Mouse (Mus musculus) lung, embryonic 16.5 days (tissue): ENCODE results near the gene Lcn6. TPM values are rescaled to one million over a fixed set of nuclear protein-coding genes. Genes with fewer than 3 reads are reported as not detected.
"Not testable (repeated sequence)": the region's sequence is repeated elsewhere in the genome, so short reads cannot be mapped to it uniquely, and the experiment has no call there.

Experiments used
- ATAC-seq: fragments of 200-750 bp; cut with Nextera tagmentation; 2 replicates; pipeline ENCODE4 v1.8.0; 2017; ENCODE audit warnings: low read depth, mild to moderate bottlenecking, moderate library complexity
- H3K27ac ChIP-seq: fragments of 300-500 bp; sonication (generic); 2 replicates; pipeline ENCODE4 v1.5.1; 2014; ENCODE audit warnings: mild to moderate bottlenecking, control low read depth, low read length
- H3K27me3 ChIP-seq: fragments of 300-500 bp; sonication (generic); 2 replicates; pipeline ENCODE4 v1.6.1; 2014; ENCODE audit warnings: low read depth, low read length, mixed read lengths; ENCODE audit not compliant: control insufficient read depth, insufficient read depth
- H3K36me3 ChIP-seq: fragments of 300-500 bp; sonication (generic); 2 replicates; pipeline ENCODE4 v1.6.1; 2014; ENCODE audit warnings: low read length; ENCODE audit not compliant: control insufficient read depth, insufficient read depth
- H3K4me1 ChIP-seq: fragments of 300-500 bp; sonication (generic); replicated peaks from 2 replicates; pipeline ENCODE4 v1.6.1; 2014; ENCODE audit warnings: low read length, mixed read lengths; ENCODE audit not compliant: control insufficient read depth, insufficient read depth
- H3K4me2 ChIP-seq: fragments of 300-500 bp; sonication (generic); 2 replicates; pipeline ENCODE4 v1.6.1; 2014; ENCODE audit warnings: low read depth, low read length, control low read depth
- H3K4me3 ChIP-seq: fragments of 300-500 bp; sonication (generic); 2 replicates; pipeline ENCODE4 v1.5.1; 2014; ENCODE audit warnings: mild to moderate bottlenecking, low read length, control low read depth
- H3K9ac ChIP-seq: fragments of 300-500 bp; sonication (generic); 2 replicates; pipeline ENCODE4 v1.6.1; 2014; ENCODE audit warnings: low read length, control low read depth
- H3K9me3 ChIP-seq: fragments of 300-500 bp; sonication (generic); 2 replicates; pipeline ENCODE4 v1.6.1; 2016; ENCODE audit warnings: low read length; ENCODE audit not compliant: control insufficient read depth
- WGBS: fragments of 180-500 bp; shearing (Covaris S2); extraction: QIAGEN DNeasy Blood & Tissue Kit; methylation state at CpG from one replicate; pipeline ENCODE4 v1.1.7; 2014; 5-methylcytosine and 5-hydroxymethylcytosine counted together
- polyA plus RNA-seq: library from polyadenylated mRNA; unstranded; fragments of >200 nt; fragmentation: Nextera tagmentation; extraction: Ambion mirVana; gene quantifications from 2 replicates; pipeline ENCODE4 v1.2.1, GENCODE M21; 2015

Lcn6 gene
- polyA plus RNA-seq, 1 experiment from 2014 or later: not detected

DNA sequence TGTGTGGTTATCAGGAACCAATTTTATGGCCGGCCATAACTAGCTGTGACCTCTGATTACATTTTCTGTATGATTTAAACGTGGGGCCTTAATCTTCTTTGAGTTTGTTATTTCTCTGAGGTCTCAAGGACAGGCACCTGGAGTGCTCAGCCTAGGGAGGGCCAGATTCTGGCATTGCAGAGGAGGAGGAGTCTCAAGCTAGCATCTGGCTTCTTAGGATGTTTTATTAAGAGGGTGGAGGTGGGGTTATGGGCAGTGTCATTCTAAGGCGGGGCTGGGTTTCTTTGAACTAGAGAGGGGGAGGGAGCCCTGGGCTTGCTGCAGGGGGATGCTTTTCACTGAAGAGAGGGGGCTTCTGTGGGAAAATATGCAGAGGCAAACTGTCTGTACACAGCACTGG is 35.1 kb downstream of the Lcn6 start:
- not testable (repeated sequence) for H3K36me3 ChIP-seq, H3K4me2 ChIP-seq, ATAC-seq, H3K9ac ChIP-seq, H3K9me3 ChIP-seq, H3K4me1 ChIP-seq, H3K4me3 ChIP-seq, H3K27me3 ChIP-seq, H3K27ac ChIP-seq
- WGBS: 16% methylated on average over 3 of the region's 3 CpGs

GRCm38 (mm10) chr2:25717222-25717621 is 40.6 kb downstream of the Lcn6 start:
- no peak for ATAC-seq

More at GRCm38 (mm10) chr2:25717222-25717621, 40.6 kb downstream of the Lcn6 start:
- Histone ChIP-seq H3K4me3 (no peak overlapping the region), H3K36me3 (no peaks in the 10 kb centered on the region), H3K9ac (no peak overlapping the region), H3K27ac (no peak overlapping the region), H3K4me1 (no peaks in the 10 kb centered on the region), H3K4me2 (no peak overlapping the region), H3K27me3 (no peaks in the 10 kb centered on the region), H3K9me3 (peaks cover 5% of the 10 kb centered on the region; the same call in 1 of the 2 replicates)

Other genes starting within 250 kb of the Lcn6 start
- 4.9 and 5.4 TPM in 2 replicates for gene Abca2, start 248.1 kb upstream of the Lcn6 start, polyA plus RNA-seq
- 139 and 180 TPM in 2 replicates for gene Clic3, start 219.9 kb upstream of the Lcn6 start, polyA plus RNA-seq
- 37.9 and 44.8 TPM in 2 replicates for gene Paxx, start 215.7 kb upstream of the Lcn6 start, polyA plus RNA-seq
- gene Ptgds, start 206.7 kb upstream of the Lcn6 start, polyA plus RNA-seq: 10.7 and 16.5 TPM in 2 replicates
- not detected in 2 replicates for gene Lcn12, start 182.9 kb upstream of the Lcn6 start, polyA plus RNA-seq
- 80.8 and 81.1 TPM in 2 replicates for gene Fbxw5, start 176.0 kb upstream of the Lcn6 start, polyA plus RNA-seq
- gene C8g, start 175.1 kb upstream of the Lcn6 start, polyA plus RNA-seq: 6.5 and 7.3 TPM in 2 replicates
- 38.2 and 39.1 TPM in 2 replicates for gene Traf2, start 129.8 kb upstream of the Lcn6 start, polyA plus RNA-seq
- gene Edf1, start 118.9 kb upstream of the Lcn6 start, polyA plus RNA-seq: 319 and 355 TPM in 2 replicates
- gene Mamdc4, start 101.9 kb upstream of the Lcn6 start, polyA plus RNA-seq: 3.1 and 8.2 TPM in 2 replicates
- gene Phpt1, start 101.6 kb upstream of the Lcn6 start, polyA plus RNA-seq: 164 and 167 TPM in 2 replicates
- gene Ajm1, start 95.0 kb upstream of the Lcn6 start, polyA plus RNA-seq: 0.21 TPM in 1 of 2 replicates, not detected in the other
- gene Rabl6, start 68.3 kb upstream of the Lcn6 start, polyA plus RNA-seq: 60.7 and 61.8 TPM in 2 replicates
- gene Ccdc183, start 59.1 kb upstream of the Lcn6 start, polyA plus RNA-seq: 0.14 and 0.15 TPM in 2 replicates
- gene Tmem141, start 54.8 kb upstream of the Lcn6 start, polyA plus RNA-seq: 30.5 and 35.6 TPM in 2 replicates
- 3.5 and 10.6 TPM in 2 replicates for gene Fcna, start 48.8 kb upstream of the Lcn6 start, polyA plus RNA-seq
- 0.33 TPM in 1 of 2 replicates, not detected in the other for gene Lcn8, start 23.7 kb upstream of the Lcn6 start, polyA plus RNA-seq
- not detected in 2 replicates for gene Lcn5, start 18.8 kb upstream of the Lcn6 start, polyA plus RNA-seq
- not detected in 2 replicates for gene Lcn10, start 5.9 kb downstream of the Lcn6 start, polyA plus RNA-seq
- not detected in 2 replicates for gene Obp2a, start 23.3 kb downstream of the Lcn6 start, polyA plus RNA-seq
- gene Bmyc, start 30.0 kb downstream of the Lcn6 start, polyA plus RNA-seq: 60.2 and 63.4 TPM in 2 replicates
- gene Obp2b, start 60.2 kb downstream of the Lcn6 start, polyA plus RNA-seq: not detected in 2 replicates
- gene Lcn3, start 88.8 kb downstream of the Lcn6 start, polyA plus RNA-seq: not detected in 2 replicates
- not detected in 2 replicates for gene Lcn11, start 100.2 kb downstream of the Lcn6 start, polyA plus RNA-seq
- not detected in 2 replicates for gene Gm13539, start 105.5 kb downstream of the Lcn6 start, polyA plus RNA-seq
- not detected in 2 replicates for gene Glt6d1, start 139.1 kb downstream of the Lcn6 start, polyA plus RNA-seq
- not detected in 2 replicates for gene Lcn9, start 146.4 kb downstream of the Lcn6 start, polyA plus RNA-seq
- not detected in 2 replicates for gene Sohlh1, start 170.5 kb downstream of the Lcn6 start, polyA plus RNA-seq
- 0.24 and 0.46 TPM in 2 replicates for gene Kcnt1, start 186.9 kb downstream of the Lcn6 start, polyA plus RNA-seq